Mouse (Mus musculus) cerebellum, postnatal 36 days (tissue): ENCODE results near the gene Mapkapk3.

ENCODE experiments used
- DNase-seq, 2 experiments: peaks; one replicate each; pipeline ENCODE4 v3.0.0; 2021 to 2022; ENCODE audit warnings: mixed read lengths in 2 of 2

Gene Mapkapk3

DNA sequence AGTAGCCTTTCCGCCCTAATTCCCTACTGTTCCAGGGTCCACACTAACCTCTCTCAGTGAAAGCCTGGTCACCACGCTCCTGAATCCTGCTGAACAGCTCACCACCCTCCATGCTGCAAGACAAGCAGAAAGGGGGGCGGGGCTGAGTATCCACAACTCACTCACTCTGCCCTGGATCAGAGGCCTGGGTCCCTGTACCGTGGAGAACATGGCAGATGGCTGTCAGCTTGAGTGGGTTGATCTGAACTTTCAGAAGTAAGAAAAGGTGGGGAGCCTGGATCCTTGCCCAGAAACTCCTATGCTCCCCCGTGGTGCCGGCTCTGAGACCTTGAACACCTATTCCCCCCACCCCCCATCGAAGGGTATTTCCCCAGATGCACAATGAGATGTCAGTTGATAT lies 27.3 kb downstream of the Mapkapk3 start:
- no peak for DNase-seq

DNA sequence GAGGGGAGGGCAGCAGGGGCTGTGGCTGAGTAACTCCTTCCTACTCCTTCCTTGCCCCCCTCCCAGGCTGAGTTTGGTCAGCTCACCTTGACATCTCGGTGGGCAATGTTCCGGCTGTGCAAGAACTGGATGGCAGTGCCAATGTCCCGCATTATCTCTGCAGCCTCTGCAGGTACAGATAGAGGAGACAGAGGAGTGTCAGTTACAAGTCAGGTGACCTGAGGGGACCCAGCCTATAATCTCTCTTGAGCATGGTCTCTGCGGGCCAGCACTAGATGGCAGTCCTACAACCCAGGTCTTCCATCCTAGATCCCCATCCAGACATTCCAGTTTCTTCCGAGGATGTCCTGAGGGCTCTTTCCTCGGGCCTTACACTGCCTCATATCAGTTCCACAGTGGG lies 27.9 kb downstream of the Mapkapk3 start:
- DNase-seq = no peak

DNA sequence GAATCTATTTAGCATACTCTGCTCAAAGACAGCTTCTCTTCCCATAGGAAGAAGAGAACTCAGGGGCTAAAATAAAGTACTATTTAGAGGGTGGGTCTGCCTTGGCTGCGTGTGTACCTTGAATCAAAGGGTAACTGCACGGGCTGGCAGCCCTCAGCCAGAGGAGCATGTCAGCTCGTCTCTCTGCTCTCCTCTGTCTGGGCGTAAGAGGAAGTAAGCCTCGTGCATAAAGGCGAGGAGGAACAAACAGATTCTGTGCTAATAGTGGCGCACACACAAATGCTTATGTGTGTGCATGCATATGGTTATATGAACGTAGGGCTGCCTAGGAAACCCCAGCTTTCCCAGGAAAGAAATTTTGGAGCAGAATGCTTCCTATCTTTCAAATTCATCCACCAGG lies 28.8 kb downstream of the Mapkapk3 start:
- no peak for DNase-seq

DNA sequence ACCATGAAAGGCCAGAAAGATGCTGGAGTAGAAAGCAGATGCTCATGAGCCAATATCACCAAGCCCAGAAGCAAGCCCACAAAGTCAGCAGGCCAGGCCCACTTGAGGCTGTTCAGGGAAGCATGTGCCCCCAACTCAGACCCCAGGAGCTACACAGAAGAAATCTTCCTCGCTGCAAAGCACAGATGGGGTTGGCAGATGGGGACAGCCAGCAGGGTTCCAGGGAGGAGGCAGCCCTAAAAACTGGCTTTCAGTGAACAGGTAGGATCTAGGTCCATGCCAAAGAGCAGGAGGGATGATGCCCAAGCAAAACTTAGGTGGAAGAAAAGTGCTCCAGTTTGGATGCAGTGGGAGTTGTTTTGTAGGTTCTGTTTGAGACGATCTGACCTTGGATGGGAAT lies 29.2 kb downstream of the Mapkapk3 start:
- peak; percentile 68 to 73 for DNase-seq

- DNase-seq = no peak
Measured at GRCm38 (mm10) chr9:107259571-107259970, 30.1 kb downstream of the Mapkapk3 start.

GRCm38 (mm10) chr9:107255596-107255995 lies 34.1 kb downstream of the Mapkapk3 start:
- DNase-seq = peak; percentile 50 to 60

GRCm38 (mm10) chr9:107254925-107255324 lies 34.8 kb downstream of the Mapkapk3 start:
- DNase-seq = peak in 1 of 2 experiments; percentile 44

- peak; percentile 70 to 79 for DNase-seq
Measured at GRCm38 (mm10) chr9:107254476-107254875, 35.2 kb downstream of the Mapkapk3 start.

GRCm38 (mm10) chr9:107252164-107252563 lies 37.5 kb downstream of the Mapkapk3 start:
- DNase-seq = peak in 1 of 2 experiments; percentile 52

DNA sequence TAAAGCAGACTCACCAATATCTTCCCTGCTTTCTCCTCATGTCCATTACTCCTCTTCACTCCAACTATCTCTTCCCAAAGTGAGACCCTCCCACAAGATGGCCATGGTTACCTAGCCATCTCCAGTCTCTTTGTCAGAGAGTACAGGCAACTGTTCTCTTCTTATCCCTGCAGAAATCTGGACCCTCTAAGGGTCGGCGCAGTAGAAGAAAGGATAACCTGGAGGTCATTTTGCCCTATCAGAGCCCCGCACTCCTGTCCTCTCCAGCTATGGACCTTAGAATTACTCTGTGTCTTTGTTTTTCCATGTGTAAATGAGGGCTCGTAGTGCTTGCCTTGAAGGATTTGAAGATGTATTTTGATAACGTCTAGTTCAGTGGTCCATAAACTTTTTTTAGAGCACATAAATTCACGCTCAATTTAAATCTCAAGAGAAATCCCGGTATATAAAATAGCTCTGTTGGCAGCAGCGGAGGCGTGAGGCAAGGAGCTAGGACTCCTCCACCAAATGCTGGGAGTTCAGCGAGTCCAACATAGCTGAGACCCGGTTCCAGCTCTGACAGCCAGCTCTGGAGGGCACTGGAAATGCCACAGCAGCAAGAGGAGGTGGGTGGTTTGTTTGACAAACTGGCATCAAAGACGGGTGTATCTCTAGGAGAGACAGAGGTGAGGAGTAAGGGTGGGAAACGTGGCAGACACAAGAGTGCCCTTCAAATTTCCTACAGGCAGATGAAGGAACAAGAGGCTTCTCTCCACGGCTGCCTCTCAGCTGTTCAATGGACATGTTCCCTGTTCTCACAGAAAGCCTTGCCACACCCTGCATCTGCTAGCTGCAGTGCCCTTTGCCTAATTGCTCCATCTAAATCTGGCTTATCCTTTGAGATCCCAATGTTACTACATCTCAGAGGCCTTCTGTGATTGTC lies 39.0 kb downstream of the Mapkapk3 start:
- DNase-seq = no peak

GRCm38 (mm10) chr9:107249154-107249553 lies 40.5 kb downstream of the Mapkapk3 start:
- DNase-seq = no peak

- DNase-seq = peak; percentile 39 to 49
Measured at GRCm38 (mm10) chr9:107246170-107246569, 43.5 kb downstream of the Mapkapk3 start.

DNA sequence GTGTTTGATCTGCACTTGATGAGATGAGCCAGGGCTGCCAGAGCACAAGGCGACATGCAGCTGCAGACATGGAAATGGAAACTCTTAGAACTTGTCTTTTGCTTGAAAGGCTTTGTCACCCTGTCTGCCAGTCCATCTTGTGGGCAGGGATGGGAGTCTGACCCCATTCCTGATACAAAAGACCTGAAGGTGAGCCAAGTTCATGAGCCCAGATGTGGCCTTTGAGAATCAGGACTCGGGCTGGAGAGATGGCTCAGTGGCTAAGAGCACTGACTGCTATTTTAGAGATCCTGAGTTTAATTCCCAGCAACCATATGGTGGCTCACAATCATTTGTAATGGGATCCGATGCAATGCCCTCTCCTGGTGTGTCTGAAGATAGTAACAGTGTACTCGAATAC lies 44.4 kb downstream of the Mapkapk3 start:
- no peak for DNase-seq

DNA sequence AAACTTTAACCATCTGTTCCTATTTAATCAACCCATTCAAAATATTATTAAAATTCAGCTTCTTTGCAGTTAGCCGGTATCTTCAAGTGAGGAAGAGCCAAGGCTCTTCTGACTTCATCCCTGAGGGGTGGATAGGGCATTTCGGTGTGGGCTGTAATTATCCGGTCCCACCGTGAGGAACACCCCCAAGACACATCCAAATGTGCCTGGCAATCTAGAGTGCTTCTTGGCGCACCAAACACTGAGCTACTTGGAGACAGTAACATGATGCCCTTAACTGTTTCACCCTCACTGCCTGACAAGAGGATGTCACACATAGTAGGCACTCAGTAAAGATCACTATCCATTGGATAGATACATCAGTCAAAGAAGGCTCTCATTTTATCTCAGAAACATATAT lies 53.5 kb downstream of the Mapkapk3 start:
- DNase-seq = no peak

- no peak for DNase-seq
Measured at GRCm38 (mm10) chr9:107235261-107235660, 54.4 kb downstream of the Mapkapk3 start.

- no peak for DNase-seq
Measured at GRCm38 (mm10) chr9:107232140-107232539, 57.5 kb downstream of the Mapkapk3 start.

- peak; percentile 83 to 87 for DNase-seq
Measured at GRCm38 (mm10) chr9:107231539-107232139, 58.0 kb downstream of the Mapkapk3 start, which contains the start of gene Dock3. Dock3 (minus strand) TSS chr9:107231909.

DNA sequence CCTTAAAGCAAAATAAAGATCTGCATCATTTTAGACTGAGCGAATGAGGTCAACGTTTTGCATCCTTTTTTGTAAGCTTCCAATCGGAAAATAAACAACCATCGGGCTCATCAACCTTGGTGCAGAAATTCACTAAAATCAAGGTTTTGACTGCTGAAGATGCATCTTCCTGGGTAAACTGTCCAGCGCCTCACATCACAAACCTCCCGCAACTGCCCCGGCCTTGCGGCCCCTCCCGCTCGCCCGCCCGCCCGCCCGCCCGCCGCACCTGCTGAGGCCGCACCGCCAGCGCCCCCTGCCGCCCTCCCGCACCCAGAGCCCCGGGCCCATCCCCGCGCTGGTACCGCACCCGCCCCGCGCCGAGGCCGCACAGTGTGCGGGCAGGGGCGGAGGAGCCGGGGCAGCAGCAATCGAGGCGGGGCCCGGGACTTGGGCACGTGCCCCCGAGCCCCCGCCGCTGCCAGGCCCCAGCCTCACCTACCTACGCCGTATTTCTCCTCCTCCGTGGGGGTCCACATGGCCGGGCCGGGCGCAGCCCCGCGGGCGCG lies 58.6 kb downstream of the Mapkapk3 start:
- DNase-seq = peak; percentile 82 to 90

- peak in 1 of 2 experiments; percentile 29 for DNase-seq
Measured at GRCm38 (mm10) chr9:107224597-107224996, 65.1 kb downstream of the Mapkapk3 start.
